Mouse (Mus musculus) erythroid progenitor cell, adult 5-6 weeks (primary cell): ENCODE data around the gene Gm3625. TPM values are rescaled to one million over a fixed set of nuclear protein-coding genes. Genes with fewer than 3 reads are reported as not detected.
"Not testable (repeated sequence)": the region's sequence is repeated elsewhere in the genome, so short reads cannot be mapped to it uniquely, and the experiment has no call there.

Experiments used
- ATAC-seq: replicated peaks from 2 replicates; pipeline ENCODE4 v1.8.0; 2016; ENCODE audit warnings: moderate number of reproducible peaks, mild to moderate bottlenecking, moderate TSS enrichment, inconsistent platforms; ENCODE audit not compliant: poor library complexity, low FRiP score, severe bottlenecking
- total RNA-seq, 2 experiments: library from RNA; stranded (forward) in 1 of 2; stranded (reverse) in 1 of 2; fragments of 150-400 nt in 1 of 2; fragments of 186-747, 209-891 nt in 1 of 2; gene quantifications; 2 replicates each; pipeline versions ENCODE4 v1.2.3 to v1.2.4; 2015 to 2017; ENCODE audit warnings: low replicate concordance in 2 of 2

Gm3625 gene
- total RNA-seq, 2 experiments from 2014 or later: not detected

DNA sequence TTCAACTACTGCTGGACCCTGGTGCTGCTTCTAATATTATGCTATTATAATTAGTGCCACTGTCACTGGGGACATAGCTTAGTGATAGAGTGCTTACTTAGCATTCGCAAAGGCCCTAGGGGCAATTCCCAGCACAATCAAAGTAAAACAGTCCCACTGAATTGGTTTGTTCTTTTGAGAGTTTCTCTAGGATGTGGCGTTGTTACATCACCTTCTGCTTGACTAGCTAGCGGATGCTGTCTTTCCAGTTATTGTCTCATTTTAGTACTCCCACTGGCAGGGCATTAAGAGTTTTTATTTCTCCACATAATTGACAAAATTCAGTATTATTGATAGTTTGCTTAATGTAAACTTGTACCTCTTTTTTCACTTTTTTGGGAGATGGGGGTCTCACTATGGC lies 34.7 kb downstream of the Gm3625 start:
- ATAC-seq: no peak

GRCm38 (mm10) chr12:4557436-4557835 lies 35.3 kb downstream of the Gm3625 start:
- no peak for ATAC-seq

GRCm38 (mm10) chr12:4556891-4557290 lies 35.8 kb downstream of the Gm3625 start:
- ATAC-seq: no peak

DNA sequence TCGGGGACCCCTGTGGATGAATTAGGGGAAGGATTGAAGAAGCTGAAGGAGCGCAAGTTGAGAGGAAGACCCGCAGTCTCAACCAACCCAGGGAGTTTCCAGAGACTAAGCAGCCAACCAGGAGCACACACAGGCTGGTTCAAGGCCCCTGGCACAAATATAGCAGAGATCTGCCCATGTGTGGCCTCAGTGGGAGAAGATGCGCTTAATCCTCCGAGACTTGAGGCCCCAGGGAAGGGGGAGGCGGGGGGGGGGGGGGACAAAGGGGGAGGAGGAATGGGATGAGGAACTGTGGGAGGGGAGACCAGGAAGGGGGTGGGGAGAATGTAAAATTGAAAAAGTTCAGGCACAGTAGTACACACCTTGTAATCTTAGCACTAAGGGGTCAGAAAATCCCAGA lies 37.3 kb downstream of the Gm3625 start:
- no peak for ATAC-seq

DNA sequence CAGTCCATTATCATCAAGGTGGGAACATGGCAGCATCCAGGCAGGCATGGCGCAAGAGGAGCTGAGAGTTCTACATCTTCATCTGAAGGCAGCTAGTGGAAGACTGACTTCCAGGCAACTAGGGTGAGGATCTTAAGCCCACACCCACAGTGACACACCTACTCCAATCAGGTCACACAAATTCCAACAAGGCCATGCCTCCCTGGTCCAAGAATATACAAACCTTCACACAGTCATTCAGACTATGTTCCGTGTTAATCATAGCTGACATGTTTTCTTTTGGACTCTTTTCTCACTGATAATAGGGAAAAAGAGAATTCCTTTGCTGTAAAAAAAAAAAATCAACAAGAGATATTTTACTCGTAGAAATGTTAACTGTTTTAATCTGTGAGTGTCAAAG lies 39.0 kb downstream of the Gm3625 start:
- not testable (repeated sequence) for ATAC-seq

DNA sequence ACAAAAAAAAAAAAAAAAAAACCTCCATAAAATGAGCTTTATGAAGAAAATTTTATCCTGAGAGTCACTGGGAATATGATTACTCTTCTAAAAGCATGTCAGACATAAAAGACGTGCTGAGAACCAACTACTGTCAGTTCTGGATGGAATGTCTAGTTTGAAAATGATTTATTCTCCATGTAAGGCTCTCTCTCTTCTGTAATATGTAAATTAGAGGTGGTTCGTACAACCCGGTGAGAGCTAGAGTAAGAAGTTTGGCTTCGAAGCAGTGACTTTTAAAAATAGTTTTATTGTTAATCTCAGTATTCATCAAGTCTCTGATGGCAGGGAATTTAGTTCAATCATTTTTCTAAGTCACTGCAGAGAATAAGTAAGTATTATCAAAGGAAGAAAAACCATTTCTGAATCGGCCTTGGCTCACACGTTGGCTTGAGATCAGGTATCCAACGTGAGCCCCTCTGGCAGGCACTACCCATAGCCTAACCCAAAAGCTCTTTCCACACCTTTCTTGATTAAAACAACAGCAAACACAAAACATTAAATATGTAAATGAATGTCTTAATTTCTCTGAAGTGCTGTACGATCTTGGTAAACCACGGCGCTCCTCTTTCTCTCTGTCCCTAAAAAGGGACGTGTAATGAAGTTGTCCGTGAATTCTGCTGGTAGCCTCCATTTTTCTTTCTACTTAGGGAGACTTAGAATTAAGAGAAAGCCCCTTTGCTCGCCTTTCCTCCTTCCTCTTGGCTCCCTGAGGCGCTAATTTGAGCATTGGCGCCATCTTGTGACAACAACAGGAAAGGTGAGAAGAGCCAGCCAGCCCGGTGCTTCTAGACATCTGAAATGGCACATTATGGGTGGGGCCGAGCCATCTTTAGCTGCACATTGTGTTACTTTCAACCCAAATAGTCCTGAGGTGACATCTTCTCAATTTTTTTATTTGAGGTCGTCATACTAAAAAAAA lies 44.4 kb downstream of the Gm3625 start:
- no peak for ATAC-seq

- ATAC-seq: no peak
Measured at GRCm38 (mm10) chr12:4547557-4547956, 45.2 kb downstream of the Gm3625 start.

DNA sequence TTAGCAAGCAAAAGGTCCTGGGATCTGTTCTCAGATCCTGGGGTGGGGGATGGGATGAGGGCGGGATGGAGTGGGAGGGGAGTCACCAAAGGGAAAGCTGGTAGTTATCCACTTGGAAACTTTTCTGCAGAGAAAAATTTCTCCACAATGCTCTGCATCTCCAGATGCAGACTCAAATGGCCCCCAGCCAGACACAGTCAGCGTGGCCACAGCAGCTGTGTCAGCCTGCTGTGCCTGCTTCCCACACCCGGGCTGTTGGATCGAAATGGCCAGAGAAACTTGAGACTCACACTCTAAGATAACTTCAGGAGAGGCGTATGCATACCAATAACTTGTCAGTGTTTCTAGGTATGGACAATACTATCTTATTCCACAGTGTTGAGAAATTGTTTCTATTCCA lies 46.2 kb downstream of the Gm3625 start:
- no peak for ATAC-seq

- no peak for ATAC-seq
Measured at GRCm38 (mm10) chr12:4545425-4545824, 47.3 kb downstream of the Gm3625 start.

DNA sequence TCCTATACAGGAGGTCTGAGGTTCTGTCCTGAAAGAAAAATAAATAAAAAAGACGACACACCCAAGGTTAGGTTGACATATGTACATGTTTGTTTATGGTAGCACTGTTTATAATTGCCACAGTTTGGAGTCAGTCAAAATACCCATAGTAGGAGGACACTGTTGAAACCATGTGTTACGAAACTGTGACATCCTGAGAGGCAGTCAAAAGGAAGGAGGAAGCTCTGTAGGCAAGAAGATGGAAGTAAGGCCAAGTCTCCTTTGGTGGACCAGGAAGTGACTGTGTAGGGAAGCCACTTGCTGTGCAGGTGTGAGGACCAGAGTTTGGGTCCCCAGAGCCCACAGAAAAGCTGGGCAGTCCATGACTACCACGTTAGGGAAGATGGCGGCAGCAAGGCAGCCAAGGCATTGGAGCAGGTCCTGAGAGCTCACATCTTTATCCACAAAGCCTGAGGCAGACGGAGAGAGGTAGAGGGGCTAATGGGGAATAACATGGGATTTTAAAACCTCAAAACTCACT lies 48.3 kb downstream of the Gm3625 start:
- no peak for ATAC-seq

Other genes starting within 250 kb of the Gm3625 start
- gene Ncoa1, start 115.7 kb downstream of the Gm3625 start, total RNA-seq (2015; ENCODE audit: low replicate concordance): 13.4 and 14.8 TPM in 2 replicates
- 5.5 and 8.5 TPM in 2 replicates for gene Ncoa1, start 115.7 kb downstream of the Gm3625 start, total RNA-seq (2017; ENCODE audit: low replicate concordance)
- 49.5 and 71.7 TPM in 2 replicates for gene Itsn2, start 289 bp downstream of the Gm3625 start, total RNA-seq (2015; ENCODE audit: low replicate concordance)
- gene Itsn2, start 289 bp downstream of the Gm3625 start, total RNA-seq (2017; ENCODE audit: low replicate concordance): 49.2 and 64.0 TPM in 2 replicates
- not detected in 2 replicates for gene Fam228a, start 145.5 kb upstream of the Gm3625 start, total RNA-seq (2015; ENCODE audit: low replicate concordance)
- gene Fam228a, start 145.5 kb upstream of the Gm3625 start, total RNA-seq (2017; ENCODE audit: low replicate concordance): not detected in 2 replicates
- gene Pfn4, start 176.1 kb upstream of the Gm3625 start, total RNA-seq (2015; ENCODE audit: low replicate concordance): not detected in 2 replicates
- gene Pfn4, start 176.1 kb upstream of the Gm3625 start, total RNA-seq (2017; ENCODE audit: low replicate concordance): not detected in 2 replicates
- gene Fam228b, start 176.3 kb upstream of the Gm3625 start, total RNA-seq (2015; ENCODE audit: low replicate concordance): not detected in 2 replicates
- gene Fam228b, start 176.3 kb upstream of the Gm3625 start, total RNA-seq (2017; ENCODE audit: low replicate concordance): 0.90 TPM in 1 of 2 replicates, not detected in the other
- 82.2 and 163 TPM in 2 replicates for gene Sf3b6, start 224.6 kb upstream of the Gm3625 start, total RNA-seq (2015; ENCODE audit: low replicate concordance)
- gene Sf3b6, start 224.6 kb upstream of the Gm3625 start, total RNA-seq (2017; ENCODE audit: low replicate concordance): 50.3 and 108 TPM in 2 replicates
- not detected in 2 replicates for gene Fkbp1b, start 248.7 kb upstream of the Gm3625 start, total RNA-seq (2015; ENCODE audit: low replicate concordance)
- gene Fkbp1b, start 248.7 kb upstream of the Gm3625 start, total RNA-seq (2017; ENCODE audit: low replicate concordance): 0.15 and 0.90 TPM in 2 replicates